ENCODE assay signal across 8 mouse cellular contexts in the genomic region with DNA sequence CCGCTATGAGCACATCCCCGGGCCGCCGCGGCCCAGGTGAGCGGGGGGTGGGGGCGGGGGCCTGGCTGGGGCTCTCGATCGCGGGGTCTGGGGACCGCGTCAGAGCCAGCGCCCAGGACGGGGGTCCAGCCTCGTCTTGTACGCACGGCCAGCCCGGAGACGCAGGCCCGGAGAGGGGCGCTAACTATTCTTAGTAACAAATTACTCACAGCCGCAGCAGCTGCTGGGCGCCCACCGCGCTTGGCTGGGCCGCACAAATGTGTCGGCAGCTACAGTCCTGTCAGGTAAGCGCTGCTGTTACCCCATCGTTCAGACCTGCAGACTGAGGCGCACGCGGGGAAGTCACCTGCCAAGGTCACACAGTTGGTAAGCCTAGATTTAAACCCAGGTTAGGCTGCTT. TPM values are rescaled to one million over a fixed set of nuclear protein-coding genes. Genes with fewer than 3 reads are reported as not detected.
DNase-seq lines count a peak whose midpoint lies in the region; ATAC-seq and TF ChIP-seq lines count a peak whose summit lies in the region.

No protein-coding gene starts in this region.

- WGBS in lung, adult 2 months, result 3% methylated on average over 32 of the region's 32 CpGs
- 2% methylated on average over 31 of the region's 32 CpGs for WGBS in embryonic facial prominence, embryonic 11.5 days
- WGBS in hindbrain, embryonic 15.5 days, result 1% methylated on average over 32 of the region's 32 CpGs
- WGBS in liver, embryonic 13.5 days (ENCODE audit: insufficient replicate concordance), result 2% methylated on average over 27 of the region's 32 CpGs

- no peak overlapping the region for H3K27ac ChIP-seq in embryonic facial prominence, embryonic 11.5 days (replicated peaks; ENCODE audit: low read depth, low read length)
- H3K27ac ChIP-seq in hindbrain, embryonic 15.5 days (replicated peaks), result peak overlapping the region; percentile 80
- H3K27ac ChIP-seq in liver, embryonic 13.5 days, result no peak overlapping the region

- H3K4me3 ChIP-seq in lung, adult 2 months (replicated peaks; ENCODE audit: extremely low read depth, low read depth, low read length), result peak overlapping the region; percentile 51
- peak overlapping the region; percentile 51 for H3K4me3 ChIP-seq in embryonic facial prominence, embryonic 11.5 days (ENCODE audit: low read depth, low read length)
- H3K4me3 ChIP-seq in hindbrain, embryonic 15.5 days, result peak overlapping the region; percentile 81
- peak overlapping the region; percentile 59 for H3K4me3 ChIP-seq in liver, embryonic 13.5 days (replicated peaks)

- peak overlapping the region; percentile 94 for H3K4me2 ChIP-seq in embryonic facial prominence, embryonic 11.5 days (ENCODE audit: low read depth, low read length)
- peak overlapping the region; percentile 98 for H3K4me2 ChIP-seq in hindbrain, embryonic 15.5 days
- H3K4me2 ChIP-seq in liver, embryonic 13.5 days, result peak overlapping the region; percentile 86

- no peak for TF ChIP-seq CTCF in lung, adult 2 months (IDR thresholded peaks at IDR 0.05; ENCODE audit: insufficient read depth, low read length)

- no peak for TF ChIP-seq POLR2A in lung, adult 2 months (IDR thresholded peaks at IDR 0.05; ENCODE audit: borderline replicate concordance, extremely low read depth, low read depth, low read length)

- DNase-seq in lung, adult 2 months, result no peak
- no peak for DNase-seq in lung, postnatal 4 days
- DNase-seq in embryonic facial prominence, embryonic 11.5 days (ENCODE audit: low spot score), result no peak
- DNase-seq in liver, embryonic 13.5 days, result no peak
- DNase-seq in right cerebral cortex, postnatal 4 days, result peak; percentile 53
- DNase-seq in spleen, adult 18-20 months, result no peak
- DNase-seq in spleen, postnatal 4 days (ENCODE audit: low spot score in 2 of 2), result no peak

- no peaks in the 10 kb centered on the region for H3K9me3 ChIP-seq in embryonic facial prominence, embryonic 11.5 days (replicated peaks; ENCODE audit: control insufficient read depth, low read length)
- no peaks in the 10 kb centered on the region for H3K9me3 ChIP-seq in hindbrain, embryonic 15.5 days
- no peaks in the 10 kb centered on the region for H3K9me3 ChIP-seq in liver, embryonic 13.5 days (replicated peaks)

- H3K9ac ChIP-seq in embryonic facial prominence, embryonic 11.5 days (replicated peaks; ENCODE audit: low read length), result peak overlapping the region; percentile 29
- H3K9ac ChIP-seq in hindbrain, embryonic 15.5 days, result peak overlapping the region; percentile 83
- peak overlapping the region; percentile 59 for H3K9ac ChIP-seq in liver, embryonic 13.5 days

- H3K27me3 ChIP-seq in embryonic facial prominence, embryonic 11.5 days (ENCODE audit: control insufficient read depth, insufficient read depth, low read length), result peaks cover 3% of the 10 kb centered on the region
- no peaks in the 10 kb centered on the region for H3K27me3 ChIP-seq in hindbrain, embryonic 15.5 days
- H3K27me3 ChIP-seq in liver, embryonic 13.5 days, result peaks cover 79% of the 10 kb centered on the region

- peak; percentile 55 for ATAC-seq in embryonic facial prominence, embryonic 11.5 days (replicated peaks; ENCODE audit: insufficient number of reproducible peaks, low FRiP score, low TSS enrichment, low read depth)
- ATAC-seq in hindbrain, embryonic 15.5 days (ENCODE audit: low FRiP score, low read depth), result peak; percentile 43
- ATAC-seq in liver, embryonic 13.5 days (ENCODE audit: low read depth), result no peak; the same call in none of the 2 replicates

- 0 out of 2 replicates have a peak, but pooled peaks cover 2% of the 10 kb centered on the region for H3K4me1 ChIP-seq in lung, adult 2 months (ENCODE audit: control insufficient read depth, insufficient read depth, low read length)
- peaks cover 7% of the 10 kb centered on the region for H3K4me1 ChIP-seq in embryonic facial prominence, embryonic 11.5 days (ENCODE audit: control insufficient read depth, insufficient read depth, low read length)
- peaks cover 18% of the 10 kb centered on the region for H3K4me1 ChIP-seq in hindbrain, embryonic 15.5 days (replicated peaks)
- peaks cover 18% of the 10 kb centered on the region for H3K4me1 ChIP-seq in liver, embryonic 13.5 days (replicated peaks)

- H3K36me3 ChIP-seq in embryonic facial prominence, embryonic 11.5 days (replicated peaks; ENCODE audit: control insufficient read depth, insufficient read depth, low read depth, low read length), result no peaks in the 10 kb centered on the region
- H3K36me3 ChIP-seq in hindbrain, embryonic 15.5 days, result no peaks in the 10 kb centered on the region
- no peaks in the 10 kb centered on the region for H3K36me3 ChIP-seq in liver, embryonic 13.5 days

RNA-seq across cellular contexts. Expression of a gene that starts 0.3 kb away (rescaled TPM):
- polyA plus RNA-seq in lung, adult 2 months (2012; rRNA removed), result 1.6 and 3.0 TPM in 2 replicates
- polyA plus RNA-seq in embryonic facial prominence, embryonic 11.5 days (2014; fragmentation: Nextera tagmentation; extraction: Ambion mirVana), result 2.9 and 3.1 TPM in 2 replicates
- 30.8 and 32.2 TPM in 2 replicates for polyA plus RNA-seq in hindbrain, embryonic 15.5 days (2015; fragmentation: Nextera tagmentation; extraction: Ambion mirVana)
- polyA plus RNA-seq in liver, embryonic 13.5 days (2015; fragmentation: Nextera tagmentation; extraction: Ambion mirVana), result 0.30 and 0.41 TPM in 2 replicates

RNA-seq across cellular contexts. Expression of a gene that starts 28.5 kb away (rescaled TPM):
- 1.3 and 1.8 TPM in 2 replicates for polyA plus RNA-seq in lung, adult 2 months (2012; rRNA removed)
- 0.43 and 0.59 TPM in 2 replicates for polyA plus RNA-seq in embryonic facial prominence, embryonic 11.5 days (2014; fragmentation: Nextera tagmentation; extraction: Ambion mirVana)
- 2.7 and 2.9 TPM in 2 replicates for polyA plus RNA-seq in hindbrain, embryonic 15.5 days (2015; fragmentation: Nextera tagmentation; extraction: Ambion mirVana)
- not detected in 2 replicates for polyA plus RNA-seq in liver, embryonic 13.5 days (2015; fragmentation: Nextera tagmentation; extraction: Ambion mirVana)

RNA-seq across cellular contexts. Expression of a gene that starts 36.2 kb away (rescaled TPM):
- 51.5 and 70.6 TPM in 2 replicates for polyA plus RNA-seq in lung, adult 2 months (2012; rRNA removed)
- polyA plus RNA-seq in embryonic facial prominence, embryonic 11.5 days (2014; fragmentation: Nextera tagmentation; extraction: Ambion mirVana), result 64.1 and 69.7 TPM in 2 replicates
- polyA plus RNA-seq in hindbrain, embryonic 15.5 days (2015; fragmentation: Nextera tagmentation; extraction: Ambion mirVana), result 58.2 and 60.4 TPM in 2 replicates
- polyA plus RNA-seq in liver, embryonic 13.5 days (2015; fragmentation: Nextera tagmentation; extraction: Ambion mirVana), result 5.3 and 5.5 TPM in 2 replicates

RNA-seq across cellular contexts. Expression of a gene that starts 59.3 kb away (rescaled TPM):
- polyA plus RNA-seq in lung, adult 2 months (2012; rRNA removed), result 22.2 and 22.5 TPM in 2 replicates
- polyA plus RNA-seq in embryonic facial prominence, embryonic 11.5 days (2014; fragmentation: Nextera tagmentation; extraction: Ambion mirVana), result 8.4 and 9.8 TPM in 2 replicates
- 13.7 and 14.7 TPM in 2 replicates for polyA plus RNA-seq in hindbrain, embryonic 15.5 days (2015; fragmentation: Nextera tagmentation; extraction: Ambion mirVana)
- 2.3 and 2.6 TPM in 2 replicates for polyA plus RNA-seq in liver, embryonic 13.5 days (2015; fragmentation: Nextera tagmentation; extraction: Ambion mirVana)

Comparison
In these comparisons a context has a peak if more than half of its experiments do, and no peak if none do; other contexts are left out.
1. H3K9ac ChIP-seq: peak in every context shown above with its lines; median percentile 83 in hindbrain, embryonic 15.5 days; 59 in liver, embryonic 13.5 days; 29 in embryonic facial prominence, embryonic 11.5 days.